In genomic region chr5:73168769-73169272, GRCm38 (mm10) we compare ENCODE assay signal across 9 mouse cellular contexts.
A peak's percentile ranks its signal among the peaks of the same experiment; 100 is the strongest.
DNase-seq lines count a peak whose midpoint lies in the region; ATAC-seq and TF ChIP-seq lines count a peak whose summit lies in the region.
"Had no signal": no experiment of that assay in that cellular context is flagged by ENCODE, and none has a peak within 500 bp of the region (broad histone marks: within the 10 kb centered on the region; RNA-seq: fewer than 3 reads in every experiment).

No protein-coding gene starts in this region.

- H3K27me3 ChIP-seq in intestine, embryonic 16.5 days (replicated peaks; ENCODE audit: control insufficient read depth, insufficient read depth, low read length), result no peaks in the 10 kb centered on the region
- H3K27me3 ChIP-seq: midbrain, embryonic 12.5 days had no signal

- 13% methylated on average over 5 of the region's 5 CpGs for WGBS in intestine, embryonic 16.5 days

- no peak overlapping the region for H3K9ac ChIP-seq in intestine, embryonic 16.5 days (ENCODE audit: low read depth, low read length)
- H3K9ac ChIP-seq: midbrain, embryonic 12.5 days had no signal

- TF ChIP-seq POLR2A in embryonic fibroblast, embryonic 13.5 days (IDR thresholded peaks at IDR 0.05; ENCODE audit: low read depth, low read length), result no peak

- no peak overlapping the region for H3K4me2 ChIP-seq in intestine, embryonic 16.5 days (ENCODE audit: low read depth, low read length)
- H3K4me2 ChIP-seq: midbrain, embryonic 12.5 days had no signal

- peak; percentile 90 for ATAC-seq in intestine, embryonic 16.5 days

- peaks cover 15% of the 10 kb centered on the region for H3K4me1 ChIP-seq in embryonic fibroblast, embryonic 13.5 days (ENCODE audit: control insufficient read depth, insufficient read depth, low read length)
- peaks cover 17% of the 10 kb centered on the region for H3K4me1 ChIP-seq in intestine, embryonic 16.5 days (ENCODE audit: control insufficient read depth, insufficient read depth, low read length)

- intact Hi-C loops in left cerebral cortex, postnatal 14 days (cut with DNase I), result no loop called here

- peak; percentile 32 to 60 for DNase-seq in adrenal gland, postnatal 36 days
- DNase-seq in adrenal gland, postnatal 10 days, result no peak
- DNase-seq in lung, postnatal 14 days, result peak; percentile 19
- no peak for DNase-seq in thymus, postnatal 25 days
- no peak for DNase-seq in left cerebral cortex, postnatal 14 days (ENCODE audit: low spot score in 2 of 2)
- DNase-seq in cerebellum, adult 8-10 months, result no peak

- H3K9me3 ChIP-seq in intestine, embryonic 16.5 days (ENCODE audit: control insufficient read depth, low read length), result no peaks in the 10 kb centered on the region
- H3K9me3 ChIP-seq: midbrain, embryonic 12.5 days had no signal

- H3K27ac ChIP-seq in embryonic fibroblast, embryonic 13.5 days (ENCODE audit: insufficient read depth, low read length), result peak overlapping the region; percentile 18; the same call in 1 of the 2 replicates
- H3K27ac ChIP-seq in intestine, embryonic 16.5 days (ENCODE audit: low read length), result no peak overlapping the region
- H3K27ac ChIP-seq: midbrain, embryonic 12.5 days had no signal

- H3K4me3 ChIP-seq in embryonic fibroblast, embryonic 13.5 days (ENCODE audit: insufficient read depth, low read length), result no peak overlapping the region
- H3K4me3 ChIP-seq in intestine, embryonic 16.5 days (ENCODE audit: low read length), result no peak overlapping the region
- H3K4me3 ChIP-seq: midbrain, embryonic 12.5 days had no signal

- no peak for TF ChIP-seq CTCF in embryonic fibroblast, embryonic 13.5 days (IDR thresholded peaks at IDR 0.05; ENCODE audit: borderline replicate concordance, insufficient read depth, low read length)

- H3K36me3 ChIP-seq in intestine, embryonic 16.5 days (ENCODE audit: control insufficient read depth, insufficient read depth, low read length), result no peaks in the 10 kb centered on the region
- H3K36me3 ChIP-seq: midbrain, embryonic 12.5 days had no signal

Comparison
In these comparisons a context has a peak if more than half of its experiments do, and no peak if none do; other contexts are left out.
1. DNase-seq: peak in adrenal gland, postnatal 36 days (2 of 2) and lung, postnatal 14 days (single experiment); none in adrenal gland, postnatal 10 days (single experiment), thymus, postnatal 25 days (single experiment), left cerebral cortex, postnatal 14 days (0 of 2) and cerebellum, adult 8-10 months (single experiment).